Mouse (Mus musculus): Measurements from ENCODE around the gene Tom1l2. TPM values are rescaled to one million over a fixed set of nuclear protein-coding genes. Genes with fewer than 3 reads are reported as not detected.

The Tom1l2 gene
- total and polyA plus RNA-seq, 3 experiments: 4.8 to 10.4 (median 10.4) TPM

DNA sequence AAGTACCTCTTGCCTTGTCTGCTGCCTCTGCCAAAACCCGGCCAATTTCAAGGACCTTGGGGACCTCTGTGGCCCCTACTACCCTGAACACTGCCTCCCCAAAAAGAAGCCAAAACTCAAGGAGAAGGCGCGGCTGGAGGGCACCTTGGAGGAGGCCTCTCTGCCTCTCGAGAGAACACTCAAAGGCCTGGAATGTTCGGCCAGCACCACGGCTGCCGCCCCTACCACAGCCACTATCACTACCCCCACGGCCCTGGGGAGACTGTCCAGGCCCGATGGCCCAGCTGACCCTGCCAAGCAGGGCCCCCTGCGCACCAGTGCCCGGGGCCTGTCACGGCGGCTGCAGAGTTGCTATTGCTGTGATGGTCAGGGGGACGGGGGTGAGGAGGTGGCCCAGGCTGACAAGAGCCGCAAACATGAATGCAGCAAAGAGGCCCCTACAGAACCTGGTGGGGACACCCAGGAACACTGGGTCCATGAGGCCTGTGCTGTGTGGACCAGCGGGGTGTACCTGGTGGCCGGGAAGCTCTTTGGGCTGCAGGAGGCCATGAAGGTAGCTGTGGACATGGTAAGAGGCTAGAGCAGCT is 162.6 kb downstream of the Tom1l2 start:
- in situ Hi-C loops (cut with MboI; ENCODE audit: low pct_ligation_motif_present, low pct_unique_long_range_greater_than_20kb, low sequenced_read_pairs): no loop called here
- Histone ChIP-seq H3K27me3 (replicated peaks) (no peaks in the 10 kb centered on the region), H3K79me2 (replicated peaks; ENCODE audit: control insufficient read depth, extremely low read depth, insufficient read depth, poor library complexity, severe bottlenecking) (no peaks in the 10 kb centered on the region), H3K4me2 (ENCODE audit: insufficient read depth, low read depth, poor library complexity, severe bottlenecking) (no peak overlapping the region), H3K9ac (ENCODE audit: insufficient read depth, low read depth) (no peak overlapping the region), H3K27ac (ENCODE audit: insufficient read depth, low read depth) (peak overlapping the region; percentile 29), H3K4me1 (ENCODE audit: control insufficient read depth in 1 of 2, insufficient read depth in 2 of 2) (peaks cover 44 to 86% of the 10 kb centered on the region in 2 experiments), H3K4me3 (replicated peaks in 1 of 3; ENCODE audit: low read depth in 2 of 3, low read length in 2 of 3, poor library complexity in 1 of 3) (no peak overlapping the region), H3K9me3 (replicated peaks; ENCODE audit: low read length) (peaks cover 9% of the 10 kb centered on the region), H3K36me3 (replicated peaks in 1 of 2; ENCODE audit: control insufficient read depth in 1 of 2, insufficient read depth in 1 of 2, low read length in 1 of 2) (peaks cover 33 to 75% of the 10 kb centered on the region in 2 experiments)
- dilution Hi-C loops (cut with MboI; ENCODE audit: extremely low pct_ligation_motif_present, extremely low pct_unique_long_range_greater_than_20kb, low sequenced_read_pairs): no loop called here
- TF ChIP-seq JUN (IDR thresholded peaks at IDR 0.05; ENCODE audit: insufficient read depth, low read depth, low read length): no peak
- TF ChIP-seq TCF12 (IDR thresholded peaks at IDR 0.05; ENCODE audit: low read depth, low read length): no peak
- no peak for TF ChIP-seq CTCF (conservative IDR thresholded peaks at IDR 0.05 in 1 of 2, IDR thresholded peaks at IDR 0.05 in 1 of 2; ENCODE audit: low read depth in 2 of 2, low read length in 2 of 2)
- TF ChIP-seq POLR2AphosphoS2 (IDR thresholded peaks at IDR 0.05; ENCODE audit: low read depth, low read length): no peak
- no peak for TF ChIP-seq NELFE (IDR thresholded peaks at IDR 0.05; ENCODE audit: low read depth, low read length)
- TF ChIP-seq ZNF384 (IDR thresholded peaks at IDR 0.05; ENCODE audit: low read depth, low read length): no peak
- no peak for TF ChIP-seq ZKSCAN1 (IDR thresholded peaks at IDR 0.05; ENCODE audit: borderline replicate concordance, low read depth, low read length)
- no peak for TF ChIP-seq TBP (conservative IDR thresholded peaks at IDR 0.05; ENCODE audit: low read depth, low read length)
- TF ChIP-seq EP300 (IDR thresholded peaks at IDR 0.05; ENCODE audit: low read length): no peak
- TF ChIP-seq HCFC1 (IDR thresholded peaks at IDR 0.05; ENCODE audit: low read depth, low read length): no peak
- TF ChIP-seq PAX5 (IDR thresholded peaks at IDR 0.05; ENCODE audit: low read length): no peak
- TF ChIP-seq BHLHE40 (IDR thresholded peaks at IDR 0.05; ENCODE audit: low read depth, low read length): no peak
- no peak for TF ChIP-seq MEF2A (IDR thresholded peaks at IDR 0.05; ENCODE audit: borderline replicate concordance, low read depth, low read length)
- TF ChIP-seq CHD1 (IDR thresholded peaks at IDR 0.05; ENCODE audit: low read depth, low read length): no peak
- no peak for TF ChIP-seq CHD2 (IDR thresholded peaks at IDR 0.05; ENCODE audit: low read length)
- no peak for DNase-seq (ENCODE audit: extremely low read depth)

DNA sequence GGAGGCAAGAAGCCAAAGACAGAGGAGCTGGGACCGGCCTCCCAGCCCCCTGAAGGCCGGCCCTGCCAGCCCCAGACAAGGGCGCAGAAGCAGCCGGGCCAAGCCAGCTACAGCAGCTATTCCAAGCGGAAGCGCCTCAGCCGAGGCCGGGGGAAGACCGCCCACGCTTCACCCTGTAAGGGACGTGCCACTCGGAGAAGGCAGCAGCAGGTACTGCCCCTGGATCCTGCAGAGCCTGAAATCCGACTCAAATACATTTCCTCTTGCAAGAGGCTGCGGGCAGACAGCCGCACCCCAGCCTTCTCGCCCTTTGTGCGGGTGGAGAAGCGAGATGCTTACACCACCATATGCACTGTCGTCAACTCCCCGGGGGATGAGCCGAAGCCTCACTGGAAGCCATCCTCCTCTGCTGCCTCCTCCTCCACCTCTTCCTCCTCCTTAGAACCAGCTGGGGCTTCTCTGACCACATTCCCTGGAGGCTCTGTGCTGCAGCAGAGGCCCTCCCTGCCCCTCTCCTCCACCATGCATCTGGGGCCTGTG is 163.1 kb downstream of the Tom1l2 start:
- H3K36me3 ChIP-seq (replicated peaks in 1 of 2; ENCODE audit: control insufficient read depth in 1 of 2, insufficient read depth in 1 of 2, low read length in 1 of 2): peaks cover 33 to 70% of the 10 kb centered on the region in 2 experiments
- no peaks in the 10 kb centered on the region for H3K27me3 ChIP-seq (replicated peaks)
- H3K79me2 ChIP-seq (replicated peaks; ENCODE audit: control insufficient read depth, extremely low read depth, insufficient read depth, poor library complexity, severe bottlenecking): no peaks in the 10 kb centered on the region
- peak overlapping the region in 1 of 3 experiments; percentile 14 for H3K4me3 ChIP-seq (replicated peaks in 1 of 3; ENCODE audit: low read depth in 2 of 3, low read length in 2 of 3, poor library complexity in 1 of 3)
- in situ Hi-C loops (cut with MboI; ENCODE audit: low pct_ligation_motif_present, low pct_unique_long_range_greater_than_20kb, low sequenced_read_pairs): loop anchor here (5.0 kb wide), 1 partner anchor 82 kb away; the partner anchor contains the start of gene Rai1
- H3K4me1 ChIP-seq (ENCODE audit: control insufficient read depth in 1 of 2, insufficient read depth in 2 of 2): peaks cover 49 to 92% of the 10 kb centered on the region in 2 experiments
- no peak overlapping the region for H3K9ac ChIP-seq (ENCODE audit: insufficient read depth, low read depth)
- no peak overlapping the region for H3K4me2 ChIP-seq (ENCODE audit: insufficient read depth, low read depth, poor library complexity, severe bottlenecking)
- DNase-seq (ENCODE audit: extremely low read depth): peak; percentile 92
- H3K9me3 ChIP-seq (replicated peaks; ENCODE audit: low read length): peaks cover 3% of the 10 kb centered on the region
- H3K27ac ChIP-seq (ENCODE audit: insufficient read depth, low read depth): peak overlapping the region; percentile 48
- dilution Hi-C loops (cut with MboI; ENCODE audit: extremely low pct_ligation_motif_present, extremely low pct_unique_long_range_greater_than_20kb, low sequenced_read_pairs): no loop called here
- TF ChIP-seq SMC3 (IDR thresholded peaks at IDR 0.05; ENCODE audit: low read depth, low read length) (no peak; the same call in 1 of the 2 replicates), NELFE (IDR thresholded peaks at IDR 0.05; ENCODE audit: low read depth, low read length) (0 out of 2 replicates have a peak, but pooled peaks have one; percentile 26), EP300 (IDR thresholded peaks at IDR 0.05; ENCODE audit: low read length) (peak; percentile 70; the same call in 1 of the 2 replicates), SIN3A (IDR thresholded peaks at IDR 0.05; ENCODE audit: low read length) (peak; percentile 59), CTCF (conservative IDR thresholded peaks at IDR 0.05 in 1 of 2, IDR thresholded peaks at IDR 0.05 in 1 of 2; ENCODE audit: low read depth in 2 of 2, low read length in 2 of 2) (no peak), ZMIZ1 (IDR thresholded peaks at IDR 0.05; ENCODE audit: low read depth, low read length) (peak; percentile 41; the same call in 1 of the 2 replicates), POLR2AphosphoS2 (IDR thresholded peaks at IDR 0.05; ENCODE audit: low read depth, low read length) (no peak), MXI1 (IDR thresholded peaks at IDR 0.05; ENCODE audit: low read depth, low read length) (peak; percentile 28; the same call in 1 of the 2 replicates), MAZ (IDR thresholded peaks at IDR 0.05; ENCODE audit: low read depth, low read length) (peak; percentile 67; the same call in 1 of the 2 replicates), MYC (IDR thresholded peaks at IDR 0.05; ENCODE audit: low read depth, low read length) (no peak), UBTF (IDR thresholded peaks at IDR 0.05; ENCODE audit: low read depth, low read length) (peak; percentile 81), TBP (conservative IDR thresholded peaks at IDR 0.05; ENCODE audit: low read depth, low read length) (peak; percentile 81), TCF12 (IDR thresholded peaks at IDR 0.05; ENCODE audit: low read depth, low read length) (peak; percentile 54; the same call in 1 of the 2 replicates), ZKSCAN1 (IDR thresholded peaks at IDR 0.05; ENCODE audit: borderline replicate concordance, low read depth, low read length) (no peak), MAX (IDR thresholded peaks at IDR 0.05; ENCODE audit: low read length) (peak; percentile 49; the same call in 1 of the 2 replicates), BHLHE40 (IDR thresholded peaks at IDR 0.05; ENCODE audit: low read depth, low read length) (peak; percentile 49; the same call in 1 of the 2 replicates), MEF2A (IDR thresholded peaks at IDR 0.05; ENCODE audit: borderline replicate concordance, low read depth, low read length) (0 out of 2 replicates have a peak, but pooled peaks have one; percentile 44), CHD1 (IDR thresholded peaks at IDR 0.05; ENCODE audit: low read depth, low read length) (no peak), USF2 (conservative IDR thresholded peaks at IDR 0.05; ENCODE audit: low read depth, low read length) (no peak), NRF1 (IDR thresholded peaks at IDR 0.05; ENCODE audit: low read depth, low read length) (no peak), E2F4 (IDR thresholded peaks at IDR 0.05; ENCODE audit: insufficient replicate concordance, low read depth, low read length) (no peak), KAT2A (IDR thresholded peaks at IDR 0.05; ENCODE audit: insufficient replicate concordance, low read length) (0 out of 2 replicates have a peak, but pooled peaks have one; percentile 35), IRF4 (IDR thresholded peaks at IDR 0.05; ENCODE audit: low read depth, low read length) (no peak)
